Mouse (Mus musculus): ENCODE results near the gene Ppip5k2. TPM values are rescaled to one million over a fixed set of nuclear protein-coding genes. Genes with fewer than 3 reads are reported as not detected.

The Ppip5k2 gene
- polyA plus RNA-seq, 1 experiment from 2014 or later, result 57.2 TPM

DNA sequence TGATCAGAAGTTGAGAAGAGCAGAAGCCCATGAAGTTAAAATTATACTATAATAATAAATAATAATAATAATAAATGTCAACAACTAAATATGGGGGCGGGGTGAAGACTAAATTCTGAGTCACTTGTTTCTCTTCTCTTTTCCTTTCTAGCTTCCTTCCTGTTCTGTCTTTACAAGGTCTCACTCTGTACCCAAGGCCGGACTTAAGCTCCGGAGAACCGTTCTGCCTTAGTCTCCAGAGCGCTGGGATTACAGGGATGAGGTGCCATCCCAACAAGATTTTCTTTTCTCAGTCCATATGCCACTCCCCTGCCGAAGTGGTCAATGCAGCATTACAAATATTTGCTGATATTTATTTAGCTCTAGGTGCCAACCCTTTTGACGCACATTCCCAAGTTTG is 107.9 kb downstream of the Ppip5k2 start:
- WGBS, result 17% methylated on average over 7 of the region's 7 CpGs
- no peak for DNase-seq (ENCODE audit: low spot score)

DNA sequence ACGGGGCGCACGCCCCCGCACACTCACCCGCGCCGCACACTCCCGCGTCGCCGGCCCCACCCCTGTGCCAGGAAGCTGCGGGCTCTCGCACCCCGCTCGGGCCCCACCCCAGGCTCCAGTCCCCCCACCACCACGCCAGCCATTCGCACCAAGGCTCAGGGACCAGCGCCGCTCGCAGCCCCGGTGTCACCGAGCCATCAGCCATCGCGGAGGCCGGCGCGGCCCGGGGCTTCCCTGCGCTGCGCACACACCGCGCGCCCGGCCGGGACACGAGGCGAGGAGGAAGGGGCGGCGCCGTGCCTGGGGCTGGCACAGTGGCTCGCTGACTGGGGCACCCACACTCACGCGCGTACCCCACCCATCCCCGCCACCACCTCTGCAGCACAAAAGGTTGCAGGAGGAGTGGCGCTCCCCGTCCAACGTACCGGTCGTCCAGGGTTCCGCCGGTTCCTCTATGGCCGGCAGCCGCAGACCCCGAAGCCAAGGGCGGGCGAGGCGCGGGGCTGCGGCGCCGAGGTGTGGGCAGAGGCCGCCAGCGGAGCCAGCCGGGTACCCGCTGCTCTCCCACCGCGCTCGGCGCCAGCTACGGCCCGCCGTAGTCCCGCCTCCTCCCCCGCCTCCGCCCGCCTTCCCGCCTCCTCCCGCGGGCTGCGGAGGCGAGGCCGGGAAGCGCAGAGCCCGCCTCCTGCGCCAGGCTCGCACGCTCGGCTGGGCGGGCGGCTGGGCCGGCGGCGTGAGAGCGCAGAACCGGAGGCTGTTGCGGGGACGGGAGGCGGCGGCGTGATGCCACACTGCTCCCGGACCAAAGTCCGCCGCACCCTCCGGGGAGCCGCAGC is 108.6 kb downstream of the Ppip5k2 start, which contains the start of gene D1Ertd622e:
D1Ertd622e (minus strand) TSS at position 669 of the 836 bp plus-strand sequence.
- H3K4me2 ChIP-seq (ENCODE audit: low read depth, low read length, severe bottlenecking), result peak within 1 kb of the TSS; percentile 66
- peak within 1 kb of the TSS; percentile 91 for H3K27ac ChIP-seq (ENCODE audit: low read depth, low read length)
- H3K4me3 ChIP-seq (ENCODE audit: low read depth, low read length), result peak within 1 kb of the TSS; percentile 93
- ATAC-seq (replicated peaks; ENCODE audit: low FRiP score) (peak; percentile 92), DNase-seq (ENCODE audit: low spot score) (peak; percentile 90)
- H3K36me3 ChIP-seq (ENCODE audit: control insufficient read depth, insufficient read depth, low read length), result no peaks in the 10 kb centered on the region
- peak within 1 kb of the TSS; percentile 89 for H3K9ac ChIP-seq (ENCODE audit: low read length)
- H3K4me1 ChIP-seq (replicated peaks; ENCODE audit: control insufficient read depth, insufficient read depth, low read length), result peaks cover 6% of the 10 kb centered on the region; the same call in 1 of the 2 replicates
- no peaks in the 10 kb centered on the region for H3K27me3 ChIP-seq (ENCODE audit: control insufficient read depth, insufficient read depth, low read length)
- no peaks in the 10 kb centered on the region for H3K9me3 ChIP-seq (ENCODE audit: control insufficient read depth, low read length)
- WGBS, result 0% methylated on average over 62 of the region's 106 CpGs

More for the DNA sequence above, 107.9 kb downstream of the Ppip5k2 start:
- Histone ChIP-seq H3K9ac (ENCODE audit: low read length) (peak overlapping the region; percentile 89), H3K4me2 (ENCODE audit: low read depth, low read length, severe bottlenecking) (peak overlapping the region; percentile 66), H3K4me3 (ENCODE audit: low read depth, low read length) (peak overlapping the region; percentile 93), H3K27ac (ENCODE audit: low read depth, low read length) (peak overlapping the region; percentile 91; the same call in 1 of the 2 replicates), H3K36me3 (ENCODE audit: control insufficient read depth, insufficient read depth, low read length) (no peaks in the 10 kb centered on the region), H3K27me3 (ENCODE audit: control insufficient read depth, insufficient read depth, low read length) (no peaks in the 10 kb centered on the region), H3K9me3 (ENCODE audit: control insufficient read depth, low read length) (no peaks in the 10 kb centered on the region), H3K4me1 (replicated peaks; ENCODE audit: control insufficient read depth, insufficient read depth, low read length) (peaks cover 5% of the 10 kb centered on the region; the same call in 1 of the 2 replicates)
- ATAC-seq (replicated peaks; ENCODE audit: low FRiP score), result no peak

DNA sequence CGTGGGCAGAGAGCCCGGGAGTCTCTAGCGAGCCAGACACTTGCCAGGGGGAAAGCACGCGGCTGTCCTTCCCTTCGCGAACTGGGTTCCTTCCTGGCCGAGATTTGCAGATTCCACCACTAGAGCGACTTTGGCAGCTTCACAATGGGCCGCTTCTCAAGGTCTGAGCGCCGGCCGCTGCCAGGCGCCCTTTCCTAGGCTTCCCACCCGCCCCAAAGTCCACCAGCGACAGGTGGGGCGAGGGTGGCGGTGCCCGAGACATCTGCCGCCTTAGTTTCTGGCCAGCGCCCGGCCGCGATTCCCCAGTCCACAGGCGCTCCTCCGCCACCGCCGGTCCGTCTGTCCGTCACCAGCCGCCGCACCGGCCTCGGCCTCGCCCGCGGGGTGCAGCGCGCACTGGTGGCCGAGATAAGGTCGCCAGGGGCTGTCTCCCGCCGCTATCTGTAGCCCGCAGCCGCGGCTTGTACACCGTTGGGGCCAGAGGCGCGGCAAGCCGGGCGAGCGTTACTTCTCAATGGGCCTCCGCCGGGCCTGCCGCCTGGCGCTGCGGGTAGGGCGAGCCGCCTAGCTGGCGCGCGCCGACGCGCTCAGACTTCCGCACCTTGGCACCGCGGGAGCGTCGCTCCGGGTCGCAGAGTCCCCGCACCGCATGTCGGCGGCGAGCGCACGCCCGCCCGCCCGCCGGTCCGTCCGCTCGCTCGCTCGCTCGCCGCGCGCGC is 109.4 kb downstream of the Ppip5k2 start:
- no peaks in the 10 kb centered on the region for H3K9me3 ChIP-seq (ENCODE audit: control insufficient read depth, low read length)
- WGBS, result under 1% methylated on average over 87 of the region's 93 CpGs
- peaks cover 6% of the 10 kb centered on the region; the same call in 1 of the 2 replicates for H3K4me1 ChIP-seq (replicated peaks; ENCODE audit: control insufficient read depth, insufficient read depth, low read length)
- DNase-seq (ENCODE audit: low spot score), result peak; percentile 83
- H3K27me3 ChIP-seq (ENCODE audit: control insufficient read depth, insufficient read depth, low read length), result no peaks in the 10 kb centered on the region
- peak overlapping the region; percentile 89 for H3K9ac ChIP-seq (ENCODE audit: low read length)
- no peaks in the 10 kb centered on the region for H3K36me3 ChIP-seq (ENCODE audit: control insufficient read depth, insufficient read depth, low read length)
- H3K4me2 ChIP-seq (ENCODE audit: low read depth, low read length, severe bottlenecking), result peak overlapping the region; percentile 66
- peak overlapping the region; percentile 91 for H3K27ac ChIP-seq (ENCODE audit: low read depth, low read length)
- peak; percentile 59 for ATAC-seq (replicated peaks; ENCODE audit: low FRiP score)
- H3K4me3 ChIP-seq (ENCODE audit: low read depth, low read length), result peak overlapping the region; percentile 93

DNA sequence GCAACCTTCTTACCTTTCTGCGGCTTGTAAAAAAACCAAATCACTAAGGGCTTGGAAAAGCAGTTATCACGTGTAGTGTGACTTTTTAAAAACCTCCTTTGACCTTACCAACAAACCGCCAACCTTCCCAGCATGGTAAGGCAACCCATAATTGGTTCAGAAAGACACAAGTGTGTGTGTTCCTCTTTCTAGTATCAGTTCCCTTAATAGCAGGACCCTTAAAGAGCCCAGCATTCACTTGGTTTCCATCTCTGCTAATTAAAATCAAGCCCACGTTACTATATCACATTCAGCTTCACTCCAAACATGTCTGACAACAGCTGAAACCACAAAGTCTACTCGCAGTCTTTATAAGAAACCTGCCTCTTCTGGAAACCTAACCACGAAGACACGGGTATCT is 110.8 kb downstream of the Ppip5k2 start:
- Histone ChIP-seq H3K9me3 (ENCODE audit: control insufficient read depth, low read length) (no peaks in the 10 kb centered on the region), H3K4me3 (ENCODE audit: low read depth, low read length) (peak overlapping the region; percentile 93), H3K27me3 (ENCODE audit: control insufficient read depth, insufficient read depth, low read length) (no peaks in the 10 kb centered on the region), H3K4me1 (replicated peaks; ENCODE audit: control insufficient read depth, insufficient read depth, low read length) (peaks cover 6% of the 10 kb centered on the region; the same call in 1 of the 2 replicates), H3K9ac (ENCODE audit: low read length) (peak overlapping the region; percentile 32; the same call in 1 of the 2 replicates), H3K36me3 (ENCODE audit: control insufficient read depth, insufficient read depth, low read length) (no peaks in the 10 kb centered on the region), H3K4me2 (ENCODE audit: low read depth, low read length, severe bottlenecking) (peak overlapping the region; percentile 66), H3K27ac (ENCODE audit: low read depth, low read length) (no peak overlapping the region)
- DNase-seq (ENCODE audit: low spot score), result no peak
- no peak for ATAC-seq (replicated peaks; ENCODE audit: low FRiP score)
- 35% methylated on average over 7 of the region's 7 CpGs for WGBS

DNA sequence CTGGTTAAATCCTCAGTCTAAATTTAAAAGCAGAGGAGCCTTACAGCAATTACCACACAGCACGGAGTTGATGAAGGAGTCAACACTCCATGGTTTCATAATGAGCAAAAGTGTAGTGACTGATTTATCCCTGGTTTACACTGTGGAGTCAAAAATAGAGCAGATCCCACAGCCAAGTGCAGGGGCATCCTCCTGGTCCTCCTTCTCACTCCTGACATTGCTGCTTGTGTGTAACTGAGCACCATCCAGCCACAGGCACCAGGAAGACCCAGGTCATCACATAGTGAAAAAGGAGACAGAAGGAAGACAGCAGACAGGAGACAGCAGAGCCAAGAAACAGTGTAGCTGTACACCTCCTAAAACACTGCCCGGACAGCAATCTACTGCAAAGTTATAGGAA is 112.4 kb downstream of the Ppip5k2 start:
- no peaks in the 10 kb centered on the region for H3K9me3 ChIP-seq (ENCODE audit: control insufficient read depth, low read length)
- DNase-seq (ENCODE audit: low spot score) (no peak), ATAC-seq (replicated peaks; ENCODE audit: low FRiP score) (no peak)
- H3K4me2 ChIP-seq (ENCODE audit: low read depth, low read length, severe bottlenecking), result no peak overlapping the region
- WGBS, result 82% methylated on average over 2 of the region's 2 CpGs
- H3K36me3 ChIP-seq (ENCODE audit: control insufficient read depth, insufficient read depth, low read length), result no peaks in the 10 kb centered on the region
- H3K27ac ChIP-seq (ENCODE audit: low read depth, low read length), result no peak overlapping the region
- H3K9ac ChIP-seq (ENCODE audit: low read length), result no peak overlapping the region
- no peak overlapping the region for H3K4me3 ChIP-seq (ENCODE audit: low read depth, low read length)
- no peaks in the 10 kb centered on the region for H3K27me3 ChIP-seq (ENCODE audit: control insufficient read depth, insufficient read depth, low read length)
- peaks cover 6% of the 10 kb centered on the region; the same call in 1 of the 2 replicates for H3K4me1 ChIP-seq (replicated peaks; ENCODE audit: control insufficient read depth, insufficient read depth, low read length)

DNA sequence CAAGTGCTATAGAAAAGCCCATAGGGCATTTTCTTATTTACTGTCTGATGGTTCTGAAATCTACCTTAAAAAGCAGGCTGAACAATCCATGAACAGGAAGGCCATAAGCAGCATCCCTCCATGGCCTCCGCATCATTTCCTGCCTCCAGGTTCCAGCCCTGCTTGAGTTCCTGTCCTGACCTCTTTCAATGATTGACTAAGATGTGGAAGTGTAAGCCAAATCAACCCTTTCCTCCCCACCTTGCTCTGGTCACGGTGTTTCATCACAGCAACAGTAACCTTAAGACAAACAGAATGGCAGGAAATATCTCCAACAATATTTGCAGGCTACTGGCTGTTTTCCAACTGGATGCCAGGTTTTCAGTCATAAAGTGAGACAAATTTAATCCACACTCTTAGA is 113.0 kb downstream of the Ppip5k2 start:
- Histone ChIP-seq H3K4me3 (ENCODE audit: low read depth, low read length) (no peak overlapping the region), H3K27ac (ENCODE audit: low read depth, low read length) (no peak overlapping the region), H3K9me3 (ENCODE audit: control insufficient read depth, low read length) (no peaks in the 10 kb centered on the region), H3K36me3 (ENCODE audit: control insufficient read depth, insufficient read depth, low read length) (no peaks in the 10 kb centered on the region), H3K4me2 (ENCODE audit: low read depth, low read length, severe bottlenecking) (no peak overlapping the region), H3K4me1 (replicated peaks; ENCODE audit: control insufficient read depth, insufficient read depth, low read length) (peaks cover 6% of the 10 kb centered on the region), H3K9ac (ENCODE audit: low read length) (no peak overlapping the region), H3K27me3 (ENCODE audit: control insufficient read depth, insufficient read depth, low read length) (no peaks in the 10 kb centered on the region)
- ATAC-seq (replicated peaks; ENCODE audit: low FRiP score) (no peak), DNase-seq (ENCODE audit: low spot score) (no peak)
- WGBS, result 84% methylated on average over 2 of the region's 2 CpGs

Other genes with a start within 250 kb of the Ppip5k2 start
- 46.2 and 46.8 TPM in 2 replicates for gene D1Ertd622e, start 108.3 kb downstream of the Ppip5k2 start, polyA plus RNA-seq (2014; fragmentation: Nextera tagmentation; extraction: Ambion mirVana)
- 18.3 and 19.9 TPM in 2 replicates for gene Gin1, start 239 bp downstream of the Ppip5k2 start, polyA plus RNA-seq (2014; fragmentation: Nextera tagmentation; extraction: Ambion mirVana)

Data from forebrain, embryonic 11.5 days (tissue).